Mouse (Mus musculus) thymus, adult 2 months (tissue): ENCODE measurements around the gene Gm20388. TPM values are rescaled to one million over a fixed set of nuclear protein-coding genes. Genes with fewer than 3 reads are reported as not detected.

Source experiments
- DNase-seq: peaks from one replicate; pipeline ENCODE4 v3.0.0; 2021
- H3K27ac ChIP-seq: fragments of 200-500 bp; 2 replicates; pipeline ENCODE4 v1.5.1; 2012; ENCODE audit warnings: low read length, control low read depth; ENCODE audit not compliant: control insufficient read depth, insufficient read depth
- H3K27me3 ChIP-seq: fragments of 200-500 bp; 2 replicates; pipeline ENCODE4 v1.6.1; 2012; ENCODE audit warnings: mild to moderate bottlenecking, low read length, moderate library complexity, mixed read lengths; ENCODE audit not compliant: control insufficient read depth, insufficient read depth
- H3K36me3 ChIP-seq: fragments of 200-500 bp; 2 replicates; pipeline ENCODE4 v1.6.1; 2012; ENCODE audit warnings: mild to moderate bottlenecking, low read length, moderate library complexity; ENCODE audit not compliant: control insufficient read depth, insufficient read depth
- H3K4me1 ChIP-seq: fragments of 200-500 bp; replicated peaks from 2 replicates; pipeline ENCODE4 v1.6.1; 2012; ENCODE audit warnings: low read length; ENCODE audit not compliant: control insufficient read depth, insufficient read depth
- H3K4me3 ChIP-seq: fragments of 200-500 bp; 2 replicates; pipeline ENCODE4 v1.5.1; 2012; ENCODE audit warnings: mild to moderate bottlenecking, low read length, control low read depth, moderate library complexity; ENCODE audit not compliant: control insufficient read depth, insufficient read depth
- CTCF ChIP-seq: fragments of 200-500 bp; IDR thresholded peaks from 2 replicates; pipeline ENCODE4 v1.5.1; 2012; ENCODE audit warnings: mild to moderate bottlenecking, control low read depth, low read length, moderate library complexity, borderline replicate concordance; ENCODE audit not compliant: control insufficient read depth, poor library complexity, insufficient read depth; ENCODE audit errors: extremely low read depth
- POLR2A ChIP-seq: fragments of 200-500 bp; IDR thresholded peaks from 2 replicates; pipeline ENCODE4 v1.6.1; 2012; ENCODE audit warnings: mild to moderate bottlenecking, low read length, control low read depth, moderate library complexity; ENCODE audit not compliant: control insufficient read depth, poor library complexity, insufficient read depth; ENCODE audit errors: extremely low read depth
- WGBS: fragments of 180-500 bp; shearing (Covaris S2); methylation state at CpG from one replicate; pipeline ENCODE4 v1.1.7; 2018; 5-methylcytosine and 5-hydroxymethylcytosine counted together
- polyA plus RNA-seq: library from polyadenylated mRNA; depleted of rRNA; stranded (reverse); fragments of >200 nt; gene quantifications from 2 replicates; pipeline ENCODE4 v1.2.3, GENCODE M21; 2012

Gene Gm20388
- polyA plus RNA-seq, 1 experiment, result 103 TPM

- 36% methylated on average over 11 of the region's 11 CpGs for WGBS
- no peaks in the 10 kb centered on the region for H3K36me3 ChIP-seq
- H3K4me1 ChIP-seq, result peaks cover 59% of the 10 kb centered on the region
- no peak for DNase-seq
- H3K4me3 ChIP-seq, result no peak overlapping the region
- no peaks in the 10 kb centered on the region for H3K27me3 ChIP-seq
- TF ChIP-seq CTCF (0 out of 2 replicates have a peak, but pooled peaks have one; percentile 2), POLR2A (no peak)
- peak overlapping the region; percentile 74 for H3K27ac ChIP-seq
These were observed 396.9 kb downstream of the Gm20388 start for GRCm38 (mm10) chr8:120307528-120307927.

- Histone ChIP-seq H3K4me3 (no peak overlapping the region), H3K27ac (no peak overlapping the region), H3K36me3 (no peaks in the 10 kb centered on the region), H3K27me3 (no peaks in the 10 kb centered on the region), H3K4me1 (peaks cover 59% of the 10 kb centered on the region)
- WGBS, result 92% methylated on average over 8 of the region's 8 CpGs
- TF ChIP-seq CTCF (no peak), POLR2A (no peak)
- DNase-seq, result no peak
These were observed 397.5 kb downstream of the Gm20388 start for GRCm38 (mm10) chr8:120308131-120308530.

- no peaks in the 10 kb centered on the region for H3K36me3 ChIP-seq
- H3K27me3 ChIP-seq, result no peaks in the 10 kb centered on the region
- no peak overlapping the region for H3K4me3 ChIP-seq
- DNase-seq, result no peak
- TF ChIP-seq CTCF (no peak), POLR2A (no peak)
- no peak overlapping the region for H3K27ac ChIP-seq
- WGBS, result 95% methylated on average over 9 of the region's 9 CpGs
- peaks cover 56% of the 10 kb centered on the region for H3K4me1 ChIP-seq
These were observed 397.9 kb downstream of the Gm20388 start for GRCm38 (mm10) chr8:120308553-120308952.

GRCm38 (mm10) chr8:120309326-120309725 is 398.7 kb downstream of the Gm20388 start:
- DNase-seq, result no peak
- H3K27me3 ChIP-seq, result no peaks in the 10 kb centered on the region
- 94% methylated on average over 18 of the region's 18 CpGs for WGBS
- peaks cover 48% of the 10 kb centered on the region for H3K4me1 ChIP-seq
- H3K27ac ChIP-seq, result no peak overlapping the region
- H3K36me3 ChIP-seq, result no peaks in the 10 kb centered on the region
- TF ChIP-seq CTCF, result no peak
- no peak for TF ChIP-seq POLR2A
- no peak overlapping the region for H3K4me3 ChIP-seq

- WGBS, result 80% methylated on average over 5 of the region's 5 CpGs
- Histone ChIP-seq H3K36me3 (no peaks in the 10 kb centered on the region), H3K4me3 (no peak overlapping the region), H3K4me1 (peaks cover 43% of the 10 kb centered on the region), H3K27me3 (no peaks in the 10 kb centered on the region), H3K27ac (no peak overlapping the region)
- DNase-seq, result no peak
- TF ChIP-seq CTCF, result no peak
- TF ChIP-seq POLR2A, result no peak
These were observed 399.4 kb downstream of the Gm20388 start for GRCm38 (mm10) chr8:120310063-120310462.

GRCm38 (mm10) chr8:120312452-120312851 is 401.8 kb downstream of the Gm20388 start:
- 49% methylated on average over 4 of the region's 4 CpGs for WGBS
- TF ChIP-seq CTCF, result no peak
- no peak for TF ChIP-seq POLR2A
- no peak for DNase-seq
- H3K4me3 ChIP-seq, result no peak overlapping the region
- H3K36me3 ChIP-seq, result no peaks in the 10 kb centered on the region
- peaks cover 29% of the 10 kb centered on the region for H3K4me1 ChIP-seq
- H3K27ac ChIP-seq, result no peak overlapping the region
- no peaks in the 10 kb centered on the region for H3K27me3 ChIP-seq

- H3K4me3 ChIP-seq, result no peak overlapping the region
- WGBS, result 62% methylated on average over 3 of the region's 3 CpGs
- no peak for DNase-seq
- no peak overlapping the region for H3K27ac ChIP-seq
- peaks cover 21% of the 10 kb centered on the region for H3K4me1 ChIP-seq
- TF ChIP-seq POLR2A, result no peak
- TF ChIP-seq CTCF, result no peak
- H3K27me3 ChIP-seq, result no peaks in the 10 kb centered on the region
- H3K36me3 ChIP-seq, result no peaks in the 10 kb centered on the region
These were observed 403.0 kb downstream of the Gm20388 start for GRCm38 (mm10) chr8:120313674-120314073.
